Mouse (Mus musculus) cerebellum, adult 11-12 months (tissue): ENCODE results near the gene 2900011O08Rik.
"Not testable (repeated sequence)": the region's sequence is repeated elsewhere in the genome, so short reads cannot be mapped to it uniquely, and the experiment has no call there.

Experiments used
- DNase-seq: peaks from one replicate; pipeline ENCODE4 v3.0.0; 2022

The 2900011O08Rik gene

GRCm38 (mm10) chr16:13986574-13987478, at the start of gene 2900011O08Rik, which contains the start of gene Ifitm7:
2900011O08Rik (plus strand) TSS chr16:13986604.
Ifitm7 (minus strand) TSS chr16:13986888.
- DNase-seq: peak; percentile 71

GRCm38 (mm10) chr16:13940139-13940846, 46.1 kb upstream of the 2900011O08Rik start:
- DNase-seq: peak; percentile 93

GRCm38 (mm10) chr16:13940847-13941395, 45.5 kb upstream of the 2900011O08Rik start:
- DNase-seq: no peak

- no peak for DNase-seq
Measured at GRCm38 (mm10) chr16:13944178-13944577, 42.2 kb upstream of the 2900011O08Rik start.

GRCm38 (mm10) chr16:13944752-13945151, 41.7 kb upstream of the 2900011O08Rik start:
- no peak for DNase-seq

- DNase-seq: no peak
Measured at GRCm38 (mm10) chr16:13945153-13945552, 41.3 kb upstream of the 2900011O08Rik start.

- DNase-seq: no peak
Measured at GRCm38 (mm10) chr16:13946306-13946705, 40.1 kb upstream of the 2900011O08Rik start.

- DNase-seq: no peak
Measured at GRCm38 (mm10) chr16:13951245-13951644, 35.2 kb upstream of the 2900011O08Rik start.

GRCm38 (mm10) chr16:13962053-13962452, 24.4 kb upstream of the 2900011O08Rik start:
- DNase-seq: no peak

- no peak for DNase-seq
Measured at GRCm38 (mm10) chr16:13969096-13969495, 17.3 kb upstream of the 2900011O08Rik start.

- no peak for DNase-seq
Measured at GRCm38 (mm10) chr16:13972051-13972450, 14.4 kb upstream of the 2900011O08Rik start.

GRCm38 (mm10) chr16:13976358-13976896, 10.0 kb upstream of the 2900011O08Rik start:
- DNase-seq: not testable (repeated sequence)

GRCm38 (mm10) chr16:13977026-13977425, 9.4 kb upstream of the 2900011O08Rik start:
- DNase-seq: not testable (repeated sequence)

GRCm38 (mm10) chr16:13981726-13982125, 4.7 kb upstream of the 2900011O08Rik start:
- not testable (repeated sequence) for DNase-seq

- no peak for DNase-seq
Measured at GRCm38 (mm10) chr16:13983161-13983560, 3.2 kb upstream of the 2900011O08Rik start.

GRCm38 (mm10) chr16:13986197-13986573, 219 bp upstream of the 2900011O08Rik start:
- DNase-seq: no peak

- DNase-seq: no peak
Measured at GRCm38 (mm10) chr16:13992518-13993248, 6.3 kb downstream of the 2900011O08Rik start.

GRCm38 (mm10) chr16:13994076-13994475, 7.7 kb downstream of the 2900011O08Rik start:
- DNase-seq: no peak

GRCm38 (mm10) chr16:13994502-13994901, 8.1 kb downstream of the 2900011O08Rik start:
- DNase-seq: no peak

- DNase-seq: no peak
Measured at GRCm38 (mm10) chr16:14003386-14004130, 17.2 kb downstream of the 2900011O08Rik start.

- no peak for DNase-seq
Measured at GRCm38 (mm10) chr16:14004170-14004569, 17.8 kb downstream of the 2900011O08Rik start.

GRCm38 (mm10) chr16:14004726-14005125, 18.3 kb downstream of the 2900011O08Rik start:
- DNase-seq: no peak
